Mouse (Mus musculus) megakaryocyte-erythroid progenitor cell, adult 5-6 weeks (primary cell): ENCODE results near the gene Fgf10. TPM values are rescaled to one million over a fixed set of nuclear protein-coding genes. Genes with fewer than 3 reads are reported as not detected.

Source experiments
- ATAC-seq: replicated peaks from 2 replicates; pipeline ENCODE4 v1.8.0; 2016; ENCODE audit warnings: mild to moderate bottlenecking, inconsistent platforms; ENCODE audit not compliant: severe bottlenecking, poor library complexity, low FRiP score, low TSS enrichment
- total RNA-seq, 2 experiments: library from RNA; stranded (forward) in 1 of 2; stranded (reverse) in 1 of 2; fragments of 200-1000, 215-1000 nt in 1 of 2; fragments of >200 nt in 1 of 2; fragmentation: Nextera tagmentation in 1 of 2; gene quantifications; 2 replicates each; pipeline ENCODE4 v1.2.3; 2014 to 2017

Fgf10 gene
- total RNA-seq, 2 experiments from 2014 or later: not detected

DNA sequence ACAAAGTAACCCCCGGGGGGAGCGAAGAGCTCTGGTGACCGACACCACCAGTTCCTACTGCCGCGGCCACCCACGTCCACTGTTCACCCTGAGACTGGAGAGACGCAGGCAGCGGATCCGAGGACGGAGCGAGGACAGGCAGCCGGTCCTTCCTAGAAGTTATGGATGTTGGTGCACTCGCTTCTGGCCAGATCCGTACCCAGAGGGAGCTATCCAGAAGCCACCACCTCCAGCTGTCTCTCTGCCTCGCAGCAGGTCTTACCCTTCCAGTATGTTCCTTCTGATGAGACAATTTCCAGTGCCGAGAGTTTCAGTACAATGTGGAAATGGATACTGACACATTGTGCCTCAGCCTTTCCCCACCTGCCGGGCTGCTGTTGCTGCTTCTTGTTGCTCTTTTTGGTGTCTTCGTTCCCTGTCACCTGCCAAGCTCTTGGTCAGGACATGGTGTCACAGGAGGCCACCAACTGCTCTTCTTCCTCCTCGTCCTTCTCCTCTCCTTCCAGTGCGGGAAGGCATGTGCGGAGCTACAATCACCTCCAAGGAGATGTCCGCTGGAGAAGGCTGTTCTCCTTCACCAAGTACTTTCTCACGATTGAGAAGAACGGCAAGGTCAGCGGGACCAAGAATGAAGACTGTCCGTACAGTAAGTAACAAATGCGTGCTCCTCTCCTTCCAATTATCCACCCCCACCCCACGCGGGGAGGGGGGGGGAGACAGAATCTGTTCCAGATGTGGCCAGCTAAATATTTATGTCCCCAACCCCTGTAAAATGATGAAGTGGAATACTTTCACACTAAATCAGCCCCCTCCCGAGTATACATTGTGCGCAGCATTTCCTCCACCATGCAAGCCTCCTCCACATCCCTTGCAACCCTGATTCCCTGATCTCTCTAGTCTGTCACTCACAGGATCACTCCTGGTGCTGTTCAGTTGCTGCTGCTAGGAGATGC is 45.8 kb downstream of the Fgf10 start:
- 0 out of 2 replicates have a peak, but pooled peaks have one; percentile 44 for ATAC-seq

GRCm38 (mm10) chr13:118716265-118716664 is 46.7 kb downstream of the Fgf10 start:
- no peak for ATAC-seq

DNA sequence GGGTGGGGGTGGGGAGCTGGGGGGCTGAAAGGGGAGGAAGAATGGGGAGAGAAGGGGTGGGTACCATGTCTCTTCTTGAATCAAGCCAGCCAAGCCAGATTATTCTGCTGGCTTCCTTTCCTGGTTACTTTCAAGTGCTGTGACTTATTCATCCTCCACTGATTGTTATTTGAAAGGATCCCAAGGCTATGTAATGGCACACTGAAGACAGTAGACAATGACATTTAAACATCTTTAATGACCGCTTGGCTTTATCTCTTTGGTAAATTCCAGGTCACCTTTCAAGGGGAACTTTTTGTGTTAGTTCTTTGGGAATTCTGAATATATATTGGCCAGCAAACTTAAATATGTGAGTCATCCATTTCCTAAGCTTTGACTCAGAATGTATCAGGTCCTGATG is 47.1 kb downstream of the Fgf10 start:
- no peak for ATAC-seq

- ATAC-seq: no peak
Measured at GRCm38 (mm10) chr13:118718396-118718795, 48.8 kb downstream of the Fgf10 start.

GRCm38 (mm10) chr13:118721668-118722067 is 52.1 kb downstream of the Fgf10 start:
- no peak for ATAC-seq

DNA sequence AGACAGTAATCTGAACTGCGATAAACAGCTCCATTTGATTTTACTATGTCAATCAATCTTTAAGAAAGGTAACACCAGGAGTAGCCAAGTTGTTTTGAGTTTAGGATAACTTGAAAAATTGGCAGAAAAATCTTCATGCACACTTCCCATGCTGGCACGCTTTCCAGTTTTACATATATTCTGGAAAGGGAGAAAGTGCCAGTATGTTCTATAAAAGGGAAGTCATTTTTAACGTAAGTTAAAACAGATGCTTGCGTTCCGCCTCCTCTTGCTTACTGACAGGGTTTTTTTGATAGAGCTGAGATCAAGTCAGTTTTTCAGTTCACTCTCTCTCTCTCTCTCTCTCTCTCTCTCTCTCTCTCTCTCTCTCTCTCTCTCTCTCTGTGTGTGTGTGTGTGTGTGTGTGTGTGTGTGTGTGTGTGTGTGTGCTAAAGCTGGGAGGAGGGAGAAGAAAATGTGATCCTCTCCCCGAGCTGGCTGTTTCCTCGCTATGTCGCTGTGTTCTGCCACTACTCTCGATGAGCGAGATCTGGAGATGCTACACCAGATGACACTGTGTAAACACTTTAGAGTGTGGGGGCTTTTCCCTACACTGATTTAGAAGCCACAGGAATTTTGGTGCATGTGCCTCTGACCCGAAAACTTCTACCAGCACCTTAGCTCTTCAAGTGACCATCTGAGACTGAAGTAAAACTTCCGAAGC is 62.4 kb downstream of the Fgf10 start:
- ATAC-seq: no peak

DNA sequence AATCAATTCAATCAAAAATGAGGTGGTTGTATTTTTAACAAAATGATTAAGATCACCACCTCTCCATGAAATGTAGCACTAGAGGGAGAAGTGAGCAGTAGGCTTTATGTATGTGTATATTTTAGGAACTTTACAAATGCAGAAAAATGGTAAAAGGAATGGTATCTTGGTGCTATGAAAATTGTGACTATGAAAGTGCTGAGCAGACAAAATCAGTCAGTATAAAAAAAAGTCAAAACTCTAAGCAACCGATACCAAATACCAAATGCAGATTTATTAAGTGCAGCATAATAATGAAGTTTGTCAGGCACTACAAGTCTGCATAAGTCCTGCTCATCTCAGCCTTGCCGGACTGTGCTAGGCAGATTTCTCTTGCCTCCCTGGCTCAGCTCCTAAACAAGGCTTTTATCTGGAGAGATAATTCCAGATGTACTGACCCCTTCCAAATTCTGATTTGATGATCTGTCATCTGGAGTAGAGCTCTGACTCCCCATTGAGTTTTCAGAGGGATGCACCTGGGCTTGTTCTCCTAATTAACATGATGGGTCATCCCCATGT is 70.3 kb downstream of the Fgf10 start:
- no peak for ATAC-seq

DNA sequence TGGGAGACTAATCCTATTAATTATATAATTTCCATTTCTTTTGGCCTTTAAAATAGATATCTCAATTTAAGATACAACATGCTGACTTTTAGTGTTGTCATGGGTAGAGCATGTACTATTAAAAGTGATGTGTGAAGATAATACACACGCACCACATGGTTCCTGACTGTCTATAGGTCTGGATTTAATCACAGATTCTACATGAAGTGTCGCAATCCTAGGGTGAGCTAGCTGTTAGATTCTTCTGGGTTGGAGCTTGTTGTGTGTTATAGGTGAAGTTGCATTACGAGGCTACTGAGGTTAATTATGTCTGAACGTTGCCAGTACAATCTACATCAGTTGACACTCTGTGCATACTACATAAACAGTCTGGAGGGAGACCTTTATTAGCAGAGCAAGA is 73.2 kb downstream of the Fgf10 start:
- no peak for ATAC-seq

DNA sequence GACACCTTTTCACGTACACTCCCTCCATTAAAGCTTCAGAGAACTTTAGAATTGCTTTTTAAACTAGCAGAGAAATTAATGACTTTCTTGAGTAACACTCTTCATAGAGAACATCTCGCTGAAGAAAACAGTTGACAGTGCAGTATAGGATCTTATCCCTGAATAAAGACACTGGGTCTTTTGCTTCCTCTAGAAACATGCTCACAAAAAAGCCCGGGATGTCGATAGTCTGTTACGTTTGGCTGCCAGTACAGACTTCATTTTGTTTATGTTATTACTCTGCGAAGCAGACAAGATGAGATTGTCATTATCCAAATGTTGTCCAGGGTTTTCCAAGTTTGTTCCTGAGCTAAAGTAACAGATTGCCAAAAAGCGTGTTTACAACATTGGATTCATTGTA is 75.2 kb downstream of the Fgf10 start:
- ATAC-seq: no peak

- no peak for ATAC-seq
Measured at GRCm38 (mm10) chr13:118746427-118746826, 76.8 kb downstream of the Fgf10 start.

DNA sequence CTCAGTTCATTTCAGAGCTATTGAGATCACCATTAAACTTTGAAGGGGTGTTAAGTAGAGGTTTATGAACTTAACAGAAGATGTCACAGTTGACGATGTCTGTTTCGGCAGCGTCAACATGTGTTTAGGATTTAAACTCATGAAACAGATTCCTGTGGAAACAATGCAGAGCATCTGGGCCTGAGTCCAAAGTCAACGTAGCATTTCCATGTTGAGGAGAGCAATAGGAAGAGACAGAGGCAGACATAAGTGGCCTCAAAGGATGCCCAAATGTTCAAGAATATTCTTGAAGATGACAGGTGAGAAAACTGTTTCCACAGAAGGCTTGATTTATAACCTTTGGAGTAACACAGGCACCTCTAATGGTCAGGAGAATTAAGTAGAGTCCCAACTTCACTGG is 84.4 kb downstream of the Fgf10 start:
- no peak for ATAC-seq

- no peak for ATAC-seq
Measured at GRCm38 (mm10) chr13:118759021-118759420, 89.4 kb downstream of the Fgf10 start.

- ATAC-seq: no peak; the same call in 1 of the 2 replicates
Measured at GRCm38 (mm10) chr13:118762982-118763381, 93.4 kb downstream of the Fgf10 start.

DNA sequence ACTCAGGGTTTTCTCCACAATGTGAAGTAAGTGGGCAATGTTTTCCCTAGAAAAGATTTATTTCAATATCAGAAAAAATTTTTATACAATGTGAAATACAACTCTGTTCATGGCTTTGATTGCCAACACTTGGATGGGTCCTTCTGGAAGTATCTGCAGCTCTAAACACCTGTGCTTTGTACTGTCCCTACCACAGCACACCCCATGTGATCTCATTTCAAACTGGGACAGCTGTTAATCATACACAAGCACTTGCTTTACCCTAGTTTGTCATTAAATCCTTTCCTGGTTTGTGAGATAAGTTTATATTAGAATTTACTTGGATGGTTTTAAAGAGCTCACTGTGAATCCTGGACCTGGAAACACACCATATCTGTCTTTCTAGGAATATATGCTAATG is 102.6 kb downstream of the Fgf10 start:
- ATAC-seq: no peak

GRCm38 (mm10) chr13:118775148-118775547 is 105.6 kb downstream of the Fgf10 start:
- no peak for ATAC-seq

GRCm38 (mm10) chr13:118779161-118779560 is 109.6 kb downstream of the Fgf10 start:
- ATAC-seq: no peak

DNA sequence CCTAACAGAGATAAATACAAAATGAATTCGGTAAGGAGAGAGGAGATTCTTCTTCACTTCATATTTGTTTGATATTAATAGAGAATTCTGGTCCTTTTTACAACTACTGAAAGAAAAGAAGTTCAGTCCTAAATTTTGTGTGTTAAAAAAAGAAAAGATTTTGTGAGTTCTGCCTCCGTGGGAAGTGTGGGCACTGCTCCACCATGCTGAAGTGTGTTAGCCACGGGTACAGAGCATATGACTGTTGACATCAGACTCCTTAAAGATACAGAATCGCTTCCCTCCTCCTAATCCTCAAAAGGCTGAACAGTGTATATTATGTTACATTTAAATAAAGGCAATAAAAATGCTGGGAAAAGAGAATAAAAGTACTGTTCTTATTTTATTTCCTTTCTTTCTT is 122.2 kb downstream of the Fgf10 start:
- no peak for ATAC-seq

DNA sequence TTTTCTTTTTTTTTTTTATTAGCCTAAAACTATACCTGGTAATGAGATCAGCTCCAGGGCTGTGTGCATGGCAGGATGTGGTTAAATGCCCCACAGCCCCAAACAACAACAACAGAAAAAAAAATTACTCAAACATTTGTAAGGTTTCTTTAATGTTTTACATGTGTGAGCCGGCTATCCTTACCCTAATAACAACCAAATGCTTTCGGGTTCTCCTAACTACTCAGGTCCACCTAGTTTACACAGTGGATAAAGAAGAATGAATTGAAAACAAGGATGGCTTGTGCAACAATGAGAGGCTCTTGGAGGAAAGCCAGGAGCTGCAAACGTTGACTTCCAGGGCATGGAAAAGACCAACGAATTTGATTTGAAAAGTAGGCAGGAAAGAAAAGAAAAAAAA is 122.6 kb downstream of the Fgf10 start:
- ATAC-seq: no peak

DNA sequence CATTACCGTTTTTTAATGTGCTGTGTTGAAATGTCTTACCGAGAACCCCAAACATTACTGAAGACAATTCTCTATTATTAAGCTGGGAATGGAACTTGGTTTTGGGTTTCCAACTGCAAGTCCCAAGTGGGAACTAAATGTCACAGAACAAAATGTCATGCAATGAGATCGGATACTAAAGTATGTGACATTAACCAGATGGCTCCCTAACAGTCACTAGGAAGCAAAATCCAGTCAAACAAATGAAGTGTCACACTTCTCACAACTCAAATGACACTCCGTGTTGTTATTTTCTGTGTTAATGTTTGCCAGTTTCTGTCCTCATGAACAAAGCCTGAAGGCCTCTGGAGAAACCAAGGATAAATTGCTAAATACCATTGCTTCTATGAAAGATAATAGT is 130.6 kb downstream of the Fgf10 start:
- no peak for ATAC-seq

GRCm38 (mm10) chr13:118806662-118807061 is 137.1 kb downstream of the Fgf10 start:
- no peak for ATAC-seq
